Mouse (Mus musculus): ENCODE results near the gene Cmya5. TPM values are rescaled to one million over a fixed set of nuclear protein-coding genes. Genes with fewer than 3 reads are reported as not detected.
"Not testable (repeated sequence)": the region's sequence is repeated elsewhere in the genome, so short reads cannot be mapped to it uniquely, and the experiment has no call there.

Gene Cmya5
- polyA plus RNA-seq, 1 experiment from 2014 or later: 0.56 TPM

GRCm38 (mm10) chr13:93102340-93103090 lies 42.0 kb downstream of the Cmya5 start:
- no peak overlapping the region for H3K27ac ChIP-seq
- H3K9ac ChIP-seq: no peak overlapping the region
- no peaks in the 10 kb centered on the region for H3K36me3 ChIP-seq
- 79% methylated on average over 4 of the region's 4 CpGs for WGBS
- no peaks in the 10 kb centered on the region for H3K27me3 ChIP-seq
- H3K4me3 ChIP-seq: no peak overlapping the region
- H3K4me1 ChIP-seq: no peaks in the 10 kb centered on the region
- H3K4me2 ChIP-seq: no peak overlapping the region
- ATAC-seq (ENCODE audit: insufficient number of reproducible peaks, low FRiP score, low TSS enrichment, low read depth): no peak
- H3K9me3 ChIP-seq: no peaks in the 10 kb centered on the region

DNA sequence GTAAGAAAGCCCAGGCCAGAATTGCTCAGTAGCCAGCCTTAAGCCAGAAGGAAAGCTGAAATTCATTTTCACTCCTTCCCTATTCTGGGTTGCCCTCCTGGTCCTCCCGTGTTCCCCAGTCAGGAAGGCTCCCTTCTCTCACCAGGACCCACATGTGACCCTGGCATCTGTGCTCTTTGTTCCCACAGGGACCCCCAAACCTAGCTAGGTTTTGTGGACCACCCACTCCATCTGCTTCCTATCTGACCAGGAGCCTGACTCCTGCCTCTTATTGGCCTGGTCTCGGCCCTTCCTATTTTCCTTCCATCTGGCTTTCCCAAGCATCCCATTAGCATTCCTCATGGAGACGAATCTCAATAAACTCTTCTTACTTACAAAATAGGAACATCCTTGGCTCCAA lies 45.9 kb downstream of the Cmya5 start:
- H3K9ac ChIP-seq: no peak overlapping the region
- no peaks in the 10 kb centered on the region for H3K4me1 ChIP-seq
- ATAC-seq (ENCODE audit: insufficient number of reproducible peaks, low FRiP score, low TSS enrichment, low read depth): no peak
- 78% methylated on average over 3 of the region's 3 CpGs for WGBS
- H3K27ac ChIP-seq: no peak overlapping the region
- H3K9me3 ChIP-seq: no peaks in the 10 kb centered on the region
- H3K4me2 ChIP-seq: no peak overlapping the region
- H3K27me3 ChIP-seq: no peaks in the 10 kb centered on the region
- H3K4me3 ChIP-seq: no peak overlapping the region
- H3K36me3 ChIP-seq: no peaks in the 10 kb centered on the region

DNA sequence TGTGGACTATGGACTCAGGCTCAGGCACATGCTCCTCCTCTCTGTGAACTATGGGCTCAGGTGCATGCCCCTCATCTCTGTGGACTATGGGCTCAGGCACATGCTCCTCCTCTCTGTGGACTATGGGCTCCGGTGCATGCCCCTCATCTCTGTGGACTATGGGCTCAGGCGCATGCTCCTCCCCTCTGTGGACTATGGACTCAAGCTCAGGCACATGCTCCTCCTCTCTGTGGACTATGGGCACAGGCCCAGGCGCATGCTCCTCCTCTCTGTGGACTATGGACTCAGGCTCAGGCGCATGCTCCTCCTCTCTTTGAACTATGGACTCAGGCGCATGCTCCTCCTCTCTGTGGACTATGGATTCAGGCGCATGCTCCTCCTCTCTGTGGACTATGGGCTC lies 47.9 kb downstream of the Cmya5 start:
- no peaks in the 10 kb centered on the region for H3K4me1 ChIP-seq
- 88% methylated on average over 6 of the region's 6 CpGs for WGBS
- ATAC-seq (ENCODE audit: insufficient number of reproducible peaks, low FRiP score, low TSS enrichment, low read depth): no peak
- no peaks in the 10 kb centered on the region for H3K9me3 ChIP-seq
- no peak overlapping the region for H3K4me3 ChIP-seq
- H3K9ac ChIP-seq: no peak overlapping the region
- H3K27ac ChIP-seq: no peak overlapping the region
- no peaks in the 10 kb centered on the region for H3K27me3 ChIP-seq
- no peak overlapping the region for H3K4me2 ChIP-seq
- no peaks in the 10 kb centered on the region for H3K36me3 ChIP-seq

DNA sequence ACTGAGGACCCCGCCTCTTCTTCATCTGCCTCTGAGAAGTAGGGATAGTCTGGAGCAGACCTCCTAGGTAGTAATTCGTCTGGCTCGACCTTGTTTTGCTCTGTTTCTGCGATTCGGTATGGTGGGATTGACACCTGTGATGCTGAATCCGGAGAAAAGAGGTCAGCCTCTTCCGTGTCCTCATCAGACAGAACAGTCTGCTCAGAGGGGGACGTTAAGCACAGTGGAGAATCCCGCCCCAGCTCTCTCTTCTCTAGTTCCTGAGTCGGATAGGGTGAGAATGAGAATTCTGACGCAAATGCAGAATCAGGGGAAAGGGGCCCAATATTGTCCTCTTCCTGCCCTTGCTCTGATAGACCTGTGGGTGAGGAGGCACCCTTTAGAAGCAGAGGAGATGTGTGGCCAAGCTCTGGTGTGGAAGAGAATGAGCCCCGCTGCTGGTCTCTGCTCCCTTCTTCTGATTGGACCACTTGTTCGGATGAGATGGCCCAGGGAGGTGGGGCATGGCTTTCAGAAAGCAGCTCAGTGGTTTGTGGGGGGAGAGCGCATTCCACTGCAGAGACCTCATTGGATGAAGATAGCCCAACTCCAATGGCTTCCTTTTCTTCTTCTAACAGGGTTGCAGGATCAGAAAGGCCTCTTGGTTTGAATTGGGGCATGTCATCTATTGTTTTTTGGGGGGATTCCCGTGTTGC lies 49.3 kb downstream of the Cmya5 start:
- Histone ChIP-seq H3K36me3 (no peaks in the 10 kb centered on the region), H3K27ac (no peak overlapping the region), H3K27me3 (no peaks in the 10 kb centered on the region), H3K9me3 (no peaks in the 10 kb centered on the region), H3K4me2 (no peak overlapping the region), H3K4me3 (no peak overlapping the region), H3K4me1 (no peaks in the 10 kb centered on the region), H3K9ac (no peak overlapping the region)
- ATAC-seq (ENCODE audit: insufficient number of reproducible peaks, low FRiP score, low TSS enrichment, low read depth): no peak
- WGBS: 84% methylated on average over 15 of the region's 15 CpGs

GRCm38 (mm10) chr13:93094204-93094935 lies 50.2 kb downstream of the Cmya5 start:
- no peak overlapping the region for H3K27ac ChIP-seq
- H3K27me3 ChIP-seq: no peaks in the 10 kb centered on the region
- no peak for ATAC-seq (ENCODE audit: insufficient number of reproducible peaks, low FRiP score, low TSS enrichment, low read depth)
- WGBS: 81% methylated on average over 10 of the region's 10 CpGs
- no peak overlapping the region for H3K9ac ChIP-seq
- no peak overlapping the region for H3K4me3 ChIP-seq
- no peaks in the 10 kb centered on the region for H3K9me3 ChIP-seq
- no peaks in the 10 kb centered on the region for H3K4me1 ChIP-seq
- no peaks in the 10 kb centered on the region for H3K36me3 ChIP-seq
- H3K4me2 ChIP-seq: no peak overlapping the region

GRCm38 (mm10) chr13:93093697-93094096 lies 50.8 kb downstream of the Cmya5 start:
- Histone ChIP-seq H3K4me1 (no peaks in the 10 kb centered on the region), H3K9me3 (no peaks in the 10 kb centered on the region), H3K4me2 (no peak overlapping the region), H3K9ac (no peak overlapping the region), H3K27me3 (no peaks in the 10 kb centered on the region), H3K4me3 (no peak overlapping the region), H3K36me3 (no peaks in the 10 kb centered on the region), H3K27ac (no peak overlapping the region)
- WGBS: 85% methylated on average over 5 of the region's 5 CpGs
- ATAC-seq (ENCODE audit: insufficient number of reproducible peaks, low FRiP score, low TSS enrichment, low read depth): no peak

DNA sequence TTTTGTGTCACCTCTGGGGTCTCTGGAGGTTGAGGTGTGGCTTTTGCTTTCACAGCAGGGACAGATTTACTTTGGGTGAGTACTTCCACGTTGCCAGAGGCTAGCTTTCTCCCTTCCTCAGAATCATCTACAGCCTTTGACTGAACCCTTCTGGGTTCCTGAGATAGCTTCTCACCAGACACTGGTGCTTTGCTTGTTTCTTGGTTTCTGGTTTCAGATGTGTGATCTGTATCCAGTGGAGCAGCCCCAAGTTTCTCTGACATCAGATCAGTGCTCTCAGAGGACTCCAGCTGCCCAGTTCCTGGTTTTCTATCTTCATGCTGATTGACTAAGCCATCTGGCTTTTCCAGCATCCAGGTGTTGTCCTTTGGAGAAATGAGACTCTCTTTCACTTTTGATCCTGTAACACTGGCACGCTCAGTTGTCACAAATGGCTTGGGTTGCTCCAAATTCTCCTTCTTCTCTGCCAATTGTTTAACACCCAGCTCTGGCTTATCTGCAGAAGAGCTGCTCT lies 51.6 kb downstream of the Cmya5 start:
- no peak overlapping the region for H3K9ac ChIP-seq
- no peak overlapping the region for H3K4me3 ChIP-seq
- WGBS: 65% methylated on average over 2 of the region's 2 CpGs
- no peaks in the 10 kb centered on the region for H3K4me1 ChIP-seq
- no peak for ATAC-seq (ENCODE audit: insufficient number of reproducible peaks, low FRiP score, low TSS enrichment, low read depth)
- H3K9me3 ChIP-seq: no peaks in the 10 kb centered on the region
- no peaks in the 10 kb centered on the region for H3K36me3 ChIP-seq
- H3K27ac ChIP-seq: no peak overlapping the region
- H3K4me2 ChIP-seq: no peak overlapping the region
- no peaks in the 10 kb centered on the region for H3K27me3 ChIP-seq

DNA sequence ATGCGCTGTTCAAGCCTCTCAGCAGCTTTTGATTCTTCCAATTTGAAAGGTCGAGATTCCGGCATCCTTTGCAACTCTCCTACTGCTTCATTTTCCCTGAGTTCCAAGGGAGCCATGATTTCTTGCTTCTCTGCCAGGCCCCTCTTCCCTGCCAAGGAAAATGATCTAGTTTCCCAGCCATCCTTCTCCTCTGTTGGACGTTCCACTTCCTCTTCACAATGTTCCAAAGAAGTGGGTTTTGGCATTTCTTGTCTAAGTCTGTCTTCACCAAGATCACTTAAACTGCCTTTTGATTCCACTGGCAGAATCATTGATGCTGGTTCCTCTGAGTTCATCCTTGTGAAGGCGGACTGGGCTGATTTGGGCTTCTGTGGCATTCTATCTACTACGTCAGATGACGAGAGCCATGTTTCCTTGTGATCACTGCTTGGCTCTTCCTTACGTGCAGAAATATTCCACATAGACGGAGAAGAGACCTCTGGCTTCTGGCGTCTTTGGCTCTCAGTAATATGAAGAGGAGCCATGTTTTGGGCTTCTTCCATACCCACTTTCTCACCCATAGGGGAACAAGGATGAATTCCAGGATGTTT lies 52.6 kb downstream of the Cmya5 start:
- no peaks in the 10 kb centered on the region for H3K36me3 ChIP-seq
- no peaks in the 10 kb centered on the region for H3K9me3 ChIP-seq
- H3K27me3 ChIP-seq: no peaks in the 10 kb centered on the region
- H3K9ac ChIP-seq: no peak overlapping the region
- 82% methylated on average over 10 of the region's 10 CpGs for WGBS
- H3K27ac ChIP-seq: no peak overlapping the region
- no peak overlapping the region for H3K4me2 ChIP-seq
- no peak for ATAC-seq (ENCODE audit: insufficient number of reproducible peaks, low FRiP score, low TSS enrichment, low read depth)
- H3K4me3 ChIP-seq: no peak overlapping the region
- no peaks in the 10 kb centered on the region for H3K4me1 ChIP-seq

- H3K27ac ChIP-seq: no peak overlapping the region
- WGBS: 91% methylated on average over 9 of the region's 9 CpGs
- H3K27me3 ChIP-seq: no peaks in the 10 kb centered on the region
- H3K9me3 ChIP-seq: no peaks in the 10 kb centered on the region
- no peak overlapping the region for H3K4me2 ChIP-seq
- no peak overlapping the region for H3K4me3 ChIP-seq
- H3K9ac ChIP-seq: no peak overlapping the region
- H3K36me3 ChIP-seq: no peaks in the 10 kb centered on the region
- ATAC-seq (ENCODE audit: insufficient number of reproducible peaks, low FRiP score, low TSS enrichment, low read depth): no peak
- no peaks in the 10 kb centered on the region for H3K4me1 ChIP-seq
Observed at GRCm38 (mm10) chr13:93091176-93091575, 53.3 kb downstream of the Cmya5 start.

GRCm38 (mm10) chr13:93089481-93089880 lies 55.0 kb downstream of the Cmya5 start:
- Histone ChIP-seq H3K27me3 (no peaks in the 10 kb centered on the region), H3K4me1 (no peaks in the 10 kb centered on the region), H3K4me3 (no peak overlapping the region), H3K4me2 (no peak overlapping the region), H3K9ac (no peak overlapping the region), H3K27ac (no peak overlapping the region), H3K36me3 (no peaks in the 10 kb centered on the region), H3K9me3 (no peaks in the 10 kb centered on the region)
- ATAC-seq (ENCODE audit: insufficient number of reproducible peaks, low FRiP score, low TSS enrichment, low read depth): no peak
- WGBS: 75% methylated on average over 5 of the region's 5 CpGs

DNA sequence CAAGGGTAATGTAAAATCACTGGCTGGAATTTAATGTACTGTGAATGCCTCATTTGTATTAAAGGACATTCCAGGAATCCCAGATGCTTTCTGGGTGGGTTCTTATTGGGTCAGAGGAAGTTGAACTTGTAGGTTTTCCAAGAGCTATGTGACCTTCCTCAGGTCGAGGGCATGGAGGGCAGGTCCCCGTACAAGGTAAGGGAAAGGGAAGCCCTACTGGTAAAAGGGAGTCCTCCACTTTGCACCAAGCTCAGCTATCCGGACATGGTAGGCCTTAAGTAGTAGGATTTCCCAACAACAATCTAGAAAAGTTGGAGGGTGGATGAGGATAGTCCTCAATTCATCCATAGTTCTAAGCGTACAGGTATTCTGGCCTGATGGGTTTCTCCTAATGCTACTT lies 58.8 kb downstream of the Cmya5 start:
- H3K4me2 ChIP-seq: no peak overlapping the region
- H3K4me3 ChIP-seq: no peak overlapping the region
- no peak overlapping the region for H3K9ac ChIP-seq
- H3K27me3 ChIP-seq: no peaks in the 10 kb centered on the region
- no peaks in the 10 kb centered on the region for H3K9me3 ChIP-seq
- no peaks in the 10 kb centered on the region for H3K4me1 ChIP-seq
- H3K27ac ChIP-seq: no peak overlapping the region
- WGBS: 80% methylated on average over 4 of the region's 4 CpGs
- ATAC-seq (ENCODE audit: insufficient number of reproducible peaks, low FRiP score, low TSS enrichment, low read depth): no peak
- no peaks in the 10 kb centered on the region for H3K36me3 ChIP-seq

- ATAC-seq (ENCODE audit: insufficient number of reproducible peaks, low FRiP score, low TSS enrichment, low read depth); H3K9me3 ChIP-seq; H3K4me1 ChIP-seq; H3K27ac ChIP-seq; H3K27me3 ChIP-seq; H3K4me2 ChIP-seq; H3K9ac ChIP-seq; H3K36me3 ChIP-seq; H3K4me3 ChIP-seq: not testable (repeated sequence)
- 72% methylated on average over 1 of the region's 1 CpGs for WGBS
Observed at GRCm38 (mm10) chr13:93082324-93082723, 62.2 kb downstream of the Cmya5 start.

Data from limb, embryonic 15.5 days (tissue).